Mouse (Mus musculus) heart, adult 11 months (tissue): Measurements from ENCODE around the gene Dnah8.
A peak's percentile ranks its signal among the peaks of the same experiment; 100 is the strongest.
"Not testable (repeated sequence)": the region's sequence is repeated elsewhere in the genome, so short reads cannot be mapped to it uniquely, and the experiment has no call there.

Experiments used
- DNase-seq: peaks from one replicate; pipeline ENCODE4 v3.0.0; 2022

Dnah8 gene

DNA sequence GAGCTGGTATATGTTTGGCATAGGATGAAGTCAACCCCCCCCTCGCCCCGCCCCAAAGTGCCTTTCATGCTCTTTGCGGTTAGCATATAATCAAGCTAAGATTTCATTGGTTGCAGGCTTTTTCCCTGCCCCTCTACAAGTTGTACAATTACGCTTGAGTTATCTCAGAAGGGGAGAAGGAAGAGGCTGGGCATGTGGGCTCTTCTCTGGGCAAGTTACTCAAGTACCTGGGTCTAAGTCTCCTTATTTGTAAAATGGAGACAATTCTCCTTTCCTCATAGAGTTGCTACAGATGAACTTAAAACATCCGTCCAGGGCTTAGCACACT lies 14.2 kb upstream of the Dnah8 start:
- no peak for DNase-seq

DNA sequence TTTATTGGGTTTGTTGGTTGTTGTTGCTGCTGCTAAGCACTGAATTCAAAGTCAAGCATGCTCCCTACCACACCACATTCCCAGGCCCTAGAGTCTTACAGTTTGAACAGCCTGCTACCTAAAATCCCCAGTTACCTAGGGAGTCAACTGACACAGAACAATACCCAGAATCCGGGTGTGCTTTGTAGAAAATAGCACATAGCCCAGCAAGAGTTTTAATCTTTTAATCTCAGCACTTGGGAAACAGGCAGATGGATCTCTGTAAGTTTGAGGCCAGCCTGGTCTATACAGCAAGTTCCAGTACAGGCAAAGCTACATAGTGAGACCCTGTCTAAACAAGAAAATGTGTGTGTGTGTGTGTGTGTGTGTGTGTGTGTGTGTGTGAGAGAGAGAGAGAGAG lies 13.4 kb upstream of the Dnah8 start:
- no peak for DNase-seq

DNA sequence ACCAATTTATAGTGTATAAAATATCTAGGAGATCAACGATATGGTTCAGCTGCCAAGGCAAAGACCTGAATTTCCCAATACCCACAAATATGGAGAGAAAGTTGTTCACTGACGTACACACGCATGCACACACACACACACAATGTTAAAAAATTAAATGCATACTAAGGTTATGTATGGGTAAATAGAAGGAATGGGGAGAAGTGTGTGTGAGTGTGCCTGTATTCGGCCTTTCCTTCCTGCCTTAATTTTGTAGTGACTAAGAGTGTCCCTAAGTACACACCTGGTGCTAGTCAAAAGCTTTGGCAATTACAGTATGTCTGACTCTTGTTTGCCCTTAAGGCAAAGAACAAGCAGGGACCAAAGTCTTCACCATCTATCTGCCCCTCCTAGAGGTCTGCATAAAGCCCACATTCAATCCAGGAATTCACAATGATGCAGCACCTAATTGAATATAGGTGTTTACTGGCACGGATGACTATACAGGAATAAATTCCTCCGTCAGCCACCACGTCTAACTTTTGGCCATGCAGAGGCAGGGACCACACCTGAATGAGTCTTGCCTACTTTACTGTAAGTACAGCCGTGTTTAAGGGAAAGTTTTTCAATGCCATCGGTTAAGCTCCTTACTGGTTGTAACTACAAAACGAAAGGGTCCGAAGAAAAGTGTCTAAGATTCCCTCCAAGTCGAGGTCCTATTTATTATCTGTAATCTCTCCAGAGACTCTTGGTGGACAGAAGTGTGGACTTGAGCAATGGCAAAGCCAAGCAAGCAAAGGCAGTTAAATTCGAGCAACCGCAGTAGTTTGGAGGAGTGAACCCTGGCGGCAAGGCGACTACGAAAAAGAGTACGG lies 12.7 kb upstream of the Dnah8 start:
- peak; percentile 83 for DNase-seq

DNA sequence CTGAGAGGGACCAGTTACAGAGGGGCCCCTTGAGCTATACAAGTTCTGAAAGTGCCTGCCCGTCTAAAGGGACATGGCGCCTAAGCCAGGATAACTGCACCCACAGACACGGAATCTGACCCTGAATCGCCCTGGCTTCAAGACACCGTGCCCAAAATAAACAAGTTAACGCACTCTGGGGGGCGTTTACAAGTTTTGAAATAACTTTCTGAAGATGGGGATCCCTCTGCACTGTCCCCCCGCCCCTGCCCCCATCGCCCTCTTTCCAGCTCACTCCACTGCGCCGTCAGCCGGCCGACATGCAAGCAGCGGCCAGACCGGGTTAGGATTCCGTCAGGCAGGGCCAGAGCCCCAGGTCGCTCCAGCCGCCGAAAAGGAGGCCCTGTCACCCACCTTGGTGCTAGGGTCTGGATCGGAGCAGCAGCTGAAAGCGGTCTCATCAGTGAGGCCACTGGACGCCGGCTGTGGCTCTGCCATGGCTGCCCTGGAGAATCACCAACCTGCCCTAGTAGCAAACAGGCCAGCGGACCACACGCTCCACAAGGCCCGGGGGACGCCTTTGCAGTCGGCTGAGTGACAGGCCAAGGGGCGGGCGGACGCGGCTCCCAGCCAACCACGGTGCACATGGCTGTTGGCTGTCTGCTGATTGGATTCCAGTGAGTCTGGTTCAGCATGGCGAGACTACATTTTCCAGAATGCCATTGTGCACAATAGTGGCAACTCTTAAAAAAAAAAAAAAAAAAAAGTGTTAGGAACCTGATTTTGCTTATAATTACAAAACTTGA lies 11.9 kb upstream of the Dnah8 start:
- DNase-seq, result peak; percentile 100

DNA sequence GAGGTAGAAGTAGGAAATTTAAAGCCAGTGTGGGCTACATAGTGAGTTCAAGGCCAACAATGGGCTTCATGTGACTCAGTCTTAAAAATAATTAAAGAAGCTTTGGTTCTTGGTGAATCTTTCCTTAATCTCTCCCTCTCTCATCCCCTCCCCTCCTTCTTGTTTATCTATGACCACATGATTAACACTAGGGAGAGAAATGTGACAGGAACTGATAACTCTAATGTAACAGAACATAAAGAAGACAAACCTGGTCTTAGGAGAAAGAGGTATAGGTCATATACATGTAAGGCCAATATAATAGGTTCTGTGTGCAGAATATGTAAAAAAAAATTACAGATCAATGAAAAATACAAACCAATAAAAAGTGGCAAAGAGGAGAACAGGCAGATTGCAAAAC lies 10.8 kb upstream of the Dnah8 start:
- DNase-seq, result no peak

DNA sequence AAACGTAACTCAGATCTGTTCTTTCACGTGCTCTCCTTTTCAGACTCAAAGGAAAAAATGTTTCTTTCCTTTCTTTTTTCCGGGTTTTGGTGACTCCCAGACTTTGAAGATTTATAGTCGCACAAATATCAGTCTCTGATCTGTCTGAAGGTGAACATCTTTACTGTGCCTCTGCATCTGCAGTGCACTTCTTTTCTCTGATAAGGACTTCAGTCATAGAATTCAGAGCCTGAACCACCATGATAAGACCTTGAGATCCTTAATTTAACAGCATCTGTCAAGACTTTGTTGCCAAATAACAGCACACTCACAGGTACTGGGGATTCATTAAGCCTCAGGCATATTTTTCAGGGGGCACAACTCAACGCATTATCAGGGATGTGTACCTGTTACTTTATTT lies 8.0 kb upstream of the Dnah8 start:
- peak; percentile 45 for DNase-seq

DNA sequence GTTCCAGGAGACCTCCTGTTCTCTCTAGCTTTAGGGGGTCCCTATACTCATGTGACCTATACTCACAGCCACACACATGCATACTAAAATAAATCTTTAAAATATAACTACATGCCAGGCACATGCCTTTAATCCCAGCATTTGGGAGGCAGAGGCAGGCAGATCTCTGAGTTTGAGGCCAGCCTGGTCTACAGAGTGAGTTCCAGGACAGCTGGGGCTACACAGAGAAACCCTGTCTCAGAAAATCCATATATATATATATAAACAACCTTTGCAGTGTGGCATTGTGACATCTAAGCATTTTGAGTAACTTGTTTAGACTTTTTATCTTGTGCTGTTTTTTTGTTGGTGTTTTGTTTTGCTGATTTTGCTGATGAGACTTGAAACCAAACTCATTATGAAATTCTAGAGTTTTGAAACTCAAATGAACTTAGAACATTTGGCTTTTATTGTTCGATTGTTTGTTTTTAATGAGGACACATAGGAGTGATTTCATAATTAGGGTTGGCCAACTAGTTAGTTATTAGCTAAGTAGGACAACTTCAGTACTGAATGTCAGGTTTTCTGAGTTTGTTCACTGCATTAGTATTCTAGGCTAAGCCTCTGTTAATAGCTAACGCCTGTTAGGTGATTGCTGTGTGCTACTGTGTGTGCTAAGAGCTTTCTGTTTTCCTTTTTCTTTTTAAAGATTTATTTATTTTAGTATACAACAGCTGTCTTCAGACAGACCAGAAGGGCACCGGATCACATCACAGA lies 5.8 kb upstream of the Dnah8 start:
- DNase-seq, result peak; percentile 55

DNA sequence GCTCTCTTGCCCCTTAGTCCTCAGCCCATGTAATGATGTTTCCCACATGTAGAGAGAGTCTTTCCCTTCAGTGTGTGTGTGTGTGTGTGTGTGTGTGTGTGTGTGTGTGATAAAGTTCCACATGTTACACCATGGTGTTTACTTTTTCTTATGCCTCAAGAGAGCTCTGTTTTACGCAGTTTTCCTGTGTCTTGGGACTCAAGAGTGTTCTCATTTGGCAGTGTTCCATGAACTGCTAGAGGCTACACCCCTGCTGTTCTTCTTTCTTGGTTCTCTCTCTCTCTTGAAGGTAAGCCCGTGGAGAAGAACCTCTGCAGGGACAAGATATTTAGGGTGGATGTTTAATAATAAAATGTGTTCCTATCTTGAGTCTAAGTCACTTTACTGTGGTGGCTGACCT lies 5.0 kb upstream of the Dnah8 start:
- peak; percentile 70 for DNase-seq

DNA sequence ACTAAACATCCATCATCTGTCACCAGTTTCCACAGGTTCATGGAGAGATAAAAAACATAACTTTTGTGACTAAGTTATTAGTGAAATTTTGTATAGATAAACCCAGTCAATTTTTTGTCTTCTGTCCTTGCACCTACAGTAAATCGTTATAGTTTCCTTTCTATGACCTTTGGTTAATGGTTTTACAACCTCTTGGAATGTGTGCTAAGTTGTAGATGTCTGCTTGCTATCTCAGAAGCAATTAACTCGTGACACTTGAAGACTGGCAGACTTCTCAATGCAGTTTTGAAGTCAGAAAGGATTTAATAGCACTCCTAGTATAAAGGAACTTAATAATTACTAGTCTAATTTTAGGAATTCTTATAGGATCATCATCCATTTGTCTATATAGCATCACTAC lies 3.6 kb upstream of the Dnah8 start:
- DNase-seq, result no peak

DNA sequence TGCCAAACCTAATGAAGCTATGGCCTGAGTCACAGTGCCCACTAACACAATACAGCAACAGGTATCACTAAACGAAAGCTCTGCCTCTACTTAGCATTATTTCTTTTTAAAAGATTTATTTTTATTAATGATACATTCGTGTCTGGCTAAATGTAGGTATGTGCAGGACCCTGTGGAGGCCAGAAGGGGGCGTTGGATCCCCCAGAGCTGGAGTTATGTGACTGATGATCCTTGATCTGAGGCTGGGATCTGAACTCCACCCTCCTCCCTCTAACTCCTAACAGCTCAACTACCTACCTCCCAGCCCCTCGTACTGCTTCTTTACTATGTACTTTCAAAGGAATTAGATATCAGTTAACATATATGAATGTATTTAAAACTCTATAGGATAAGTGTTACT lies 2.7 kb upstream of the Dnah8 start:
- peak; percentile 82 for DNase-seq

DNA sequence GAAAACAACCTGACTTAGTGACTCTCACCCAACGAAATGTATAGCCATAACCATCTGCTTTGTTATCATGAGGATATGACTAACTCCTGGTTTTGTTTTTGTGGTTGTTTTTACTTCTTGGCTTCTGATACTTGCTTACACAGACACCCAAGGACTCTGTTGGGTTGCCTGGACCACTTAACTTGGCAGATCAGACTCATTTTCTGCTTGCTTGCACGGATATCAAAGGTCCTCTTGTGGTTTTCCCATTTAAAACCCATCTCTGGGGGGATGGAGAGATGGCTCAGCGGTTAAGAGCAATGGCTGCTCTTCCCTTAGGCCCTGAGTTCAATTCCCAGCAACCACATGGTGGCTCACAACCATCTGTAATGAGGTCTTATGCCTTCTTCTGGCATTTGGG lies 954 bp upstream of the Dnah8 start:
- DNase-seq, result peak; percentile 57

DNA sequence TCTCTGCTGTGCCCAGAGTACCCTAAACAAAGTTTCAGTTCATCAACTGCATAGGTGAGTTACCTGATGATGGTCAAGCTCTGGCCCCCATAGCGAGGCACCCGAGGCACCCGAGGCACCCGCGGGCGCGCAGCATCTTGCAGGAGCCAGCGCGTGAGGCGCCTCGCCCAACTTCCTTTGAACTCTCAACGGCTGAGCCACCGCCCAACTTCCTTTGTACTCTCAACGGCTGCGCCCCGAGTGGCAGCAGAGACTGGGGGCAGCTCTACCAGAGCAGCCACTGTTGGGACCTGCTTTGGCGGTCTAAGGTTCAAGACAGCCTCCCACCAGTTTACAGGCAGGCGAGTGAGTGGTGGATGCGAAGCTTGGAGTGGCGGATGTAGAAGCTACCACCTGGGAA lies 2.6 kb downstream of the Dnah8 start, which contains the start of gene Glo1:
TSS of gene Glo1 (minus strand) at position 153 of the 400 bp plus-strand sequence.
- DNase-seq, result not testable (repeated sequence)

DNA sequence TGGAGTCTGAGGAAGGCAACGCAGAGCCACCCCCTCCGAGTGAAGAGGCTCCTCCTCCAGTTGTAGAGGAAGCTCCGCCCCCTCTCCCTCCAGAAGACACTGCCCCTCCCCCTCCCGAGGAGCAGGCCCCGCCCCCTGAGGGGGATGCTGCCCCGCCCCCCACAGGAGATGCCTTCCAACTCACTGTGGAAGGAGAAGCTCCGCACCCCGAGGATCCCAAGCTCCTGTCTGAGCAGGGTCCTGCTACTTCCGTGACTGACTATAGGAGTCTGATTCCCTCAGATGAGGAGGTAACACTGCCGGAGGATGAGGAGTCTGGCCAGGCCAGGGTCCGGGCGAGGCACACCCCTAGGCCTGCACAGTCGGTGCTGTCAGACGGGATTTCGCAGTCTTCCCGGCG lies 11.2 kb downstream of the Dnah8 start:
- DNase-seq, result peak; percentile 94

DNA sequence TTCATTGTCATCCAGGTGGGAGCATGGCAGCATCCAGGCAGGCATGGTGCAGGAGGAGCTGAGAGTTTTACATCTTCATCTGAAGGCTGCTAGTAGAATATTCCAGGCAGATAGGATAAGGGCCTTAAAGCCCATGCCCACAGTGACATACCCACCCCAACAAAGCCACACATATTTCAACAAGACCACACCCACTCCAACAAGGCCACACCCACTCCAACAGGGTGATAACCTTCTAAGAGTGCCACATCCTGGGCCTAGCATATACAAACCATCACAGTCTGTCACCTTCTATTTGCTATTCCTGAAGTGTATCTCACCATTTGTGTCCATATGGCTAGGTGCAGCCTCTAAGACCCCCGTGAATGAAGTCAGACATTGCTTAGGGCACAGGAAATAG lies 13.6 kb downstream of the Dnah8 start:
- no peak for DNase-seq

DNA sequence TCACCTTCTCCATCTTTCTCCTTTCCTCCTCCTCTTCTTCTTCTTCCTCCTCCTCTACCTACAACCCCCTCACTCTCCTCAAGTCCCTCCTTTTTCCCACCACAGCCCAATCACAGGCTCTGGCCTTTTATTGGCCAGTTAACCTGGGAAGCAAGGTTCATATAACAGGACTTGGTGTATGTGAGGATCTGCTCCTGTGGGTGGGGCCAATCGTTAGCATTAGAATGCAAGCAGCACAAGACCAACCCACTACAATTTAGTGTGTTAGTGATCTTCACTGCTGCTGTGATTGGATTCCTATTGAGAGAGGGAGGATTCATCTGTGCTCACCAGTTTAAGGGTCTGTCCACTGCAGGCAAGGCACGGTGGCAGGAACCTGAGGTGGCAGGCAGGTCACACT lies 14.8 kb downstream of the Dnah8 start:
- no peak for DNase-seq

DNA sequence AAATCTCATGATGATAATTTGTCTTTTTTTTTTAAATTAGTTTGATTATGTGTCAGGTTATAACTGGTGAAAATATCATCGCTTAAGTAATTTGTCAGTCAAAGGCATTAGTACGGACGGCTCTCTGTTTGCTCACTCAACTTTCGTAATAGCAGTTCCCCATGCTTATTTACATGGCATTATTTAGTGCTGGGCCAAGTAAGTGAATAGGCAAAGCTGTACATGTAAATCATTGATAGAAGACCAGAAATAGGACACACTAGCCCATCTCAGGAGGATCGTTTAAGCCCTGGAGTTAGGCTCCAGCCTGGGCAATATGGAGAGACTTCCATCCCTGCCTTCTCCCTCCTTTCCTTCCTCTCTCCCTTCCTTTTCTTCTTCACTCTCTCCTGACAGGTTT lies 16.7 kb downstream of the Dnah8 start:
- DNase-seq, result no peak

DNA sequence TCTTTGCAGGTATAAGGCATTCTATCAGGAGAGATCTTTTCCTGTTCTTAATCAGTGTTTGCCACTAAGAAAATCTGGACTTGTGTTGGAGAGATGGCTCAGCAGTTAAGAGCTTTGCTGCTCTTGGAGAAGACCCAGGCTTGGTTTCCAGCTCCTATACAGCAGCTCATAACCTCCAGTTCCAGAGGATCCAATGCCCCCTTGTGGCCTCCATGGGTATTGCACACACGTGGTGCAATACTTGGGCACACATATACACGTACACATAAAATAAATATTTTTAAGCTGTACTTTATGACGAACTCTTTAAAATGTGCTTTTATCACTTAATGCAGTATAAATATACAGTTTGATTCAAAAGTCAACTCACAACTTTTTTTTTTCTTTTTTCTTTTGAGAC lies 24.6 kb downstream of the Dnah8 start:
- no peak for DNase-seq

DNA sequence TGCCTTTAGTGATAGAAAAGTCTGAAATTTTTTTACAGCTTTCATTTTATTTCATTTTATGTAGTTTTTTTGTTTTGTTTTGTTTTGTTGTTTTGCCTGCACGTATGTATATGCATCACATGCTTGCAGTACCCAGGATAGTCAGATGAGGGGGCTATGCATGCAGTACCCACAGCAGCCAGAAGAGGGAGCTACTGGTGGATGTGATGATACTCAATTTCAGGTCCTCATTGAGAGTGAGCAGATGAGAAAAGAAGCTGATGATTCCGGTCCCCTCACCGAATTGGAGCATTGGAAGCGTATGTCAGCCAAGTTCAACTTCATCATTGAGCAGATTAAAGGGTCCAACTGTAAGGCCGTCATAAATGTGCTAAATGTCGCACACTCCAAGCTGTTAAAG lies 28.9 kb downstream of the Dnah8 start:
- DNase-seq, result no peak

DNA sequence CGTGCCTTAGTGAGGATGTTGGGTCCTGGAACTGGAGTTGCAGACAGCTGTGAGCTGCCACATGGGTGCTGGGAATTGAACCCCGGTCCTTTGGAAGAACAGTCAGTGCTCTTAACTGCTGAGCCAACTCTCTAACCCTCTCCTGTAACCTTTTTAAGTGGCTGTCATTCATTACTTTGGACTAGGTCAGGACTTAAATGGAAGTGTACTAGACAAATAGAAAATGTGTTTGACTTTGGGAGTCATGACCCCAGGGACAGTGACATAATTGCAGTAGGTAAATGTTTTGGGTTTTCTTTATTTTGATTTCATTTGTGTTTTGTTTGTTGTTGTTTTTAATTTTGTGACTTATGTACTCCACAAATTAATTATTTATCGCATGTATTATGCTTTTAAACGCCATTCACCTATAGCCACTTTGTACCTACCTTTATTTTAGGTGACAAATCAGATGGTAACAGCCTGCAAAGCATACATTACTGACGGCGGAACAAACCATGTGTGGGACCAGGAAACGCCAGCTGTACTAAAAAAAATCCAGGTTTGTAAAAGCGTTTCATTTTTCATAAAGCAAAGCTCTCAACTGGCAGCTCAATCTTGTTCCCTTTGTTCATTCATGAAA lies 33.5 kb downstream of the Dnah8 start:
- no peak for DNase-seq

DNA sequence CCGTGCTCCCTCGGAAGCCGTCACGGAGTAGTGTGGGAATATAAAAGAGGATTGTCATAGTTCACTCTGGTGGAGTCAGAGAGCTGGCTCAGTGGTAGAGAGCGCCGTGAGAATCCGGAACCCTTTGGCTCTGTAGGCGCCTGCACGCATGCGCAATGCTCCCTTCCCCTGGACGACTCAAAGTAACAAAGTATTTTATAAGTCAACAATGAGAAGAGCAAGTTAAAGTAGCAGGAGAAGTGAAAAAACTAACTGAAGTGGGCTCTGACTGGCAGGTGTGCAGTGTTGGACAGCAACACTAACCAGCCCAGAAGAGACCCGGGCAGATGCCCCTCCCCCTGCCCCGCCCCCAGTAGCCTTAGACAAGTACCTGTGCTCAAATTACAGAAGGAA lies 34.0 kb downstream of the Dnah8 start:
- peak; percentile 94 for DNase-seq

DNA sequence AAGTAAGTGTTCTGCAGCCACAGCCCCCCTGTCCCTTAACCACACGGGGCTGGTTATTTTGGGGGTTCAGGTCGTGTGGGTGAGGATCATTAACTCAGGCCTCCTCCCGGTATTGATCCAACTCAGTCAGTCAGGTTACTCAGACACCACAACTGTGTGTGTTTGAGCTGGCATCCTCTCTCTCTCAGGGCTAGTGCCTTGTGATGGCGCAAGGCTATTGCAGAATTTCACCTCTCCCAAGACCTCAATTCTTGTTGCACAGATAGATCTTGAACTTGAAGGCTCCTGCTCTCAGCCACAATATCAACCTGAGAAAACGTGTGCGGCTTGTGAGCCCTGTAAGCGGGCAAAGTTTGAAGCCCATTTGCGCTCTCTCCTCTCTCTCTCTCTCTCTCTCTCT lies 38.0 kb downstream of the Dnah8 start:
- DNase-seq, result no peak

DNA sequence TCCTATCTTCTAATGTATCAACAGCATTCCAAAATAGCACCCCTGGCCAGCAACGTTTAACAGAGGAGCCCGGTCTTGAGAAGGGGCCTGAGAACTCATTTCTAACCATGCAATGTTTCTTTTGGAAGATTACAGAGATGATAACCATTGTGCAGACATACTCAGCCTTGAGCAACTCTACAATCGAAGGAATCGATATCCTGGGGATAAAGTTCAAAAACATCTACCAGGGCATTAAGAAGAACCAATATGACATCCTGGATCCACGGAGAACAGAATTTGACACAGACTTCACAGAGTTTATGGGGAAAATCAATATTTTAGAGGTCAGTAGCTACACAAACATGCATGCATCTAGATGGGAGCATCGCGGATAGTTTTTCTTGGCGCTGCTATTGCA lies 39.0 kb downstream of the Dnah8 start:
- DNase-seq, result no peak

DNA sequence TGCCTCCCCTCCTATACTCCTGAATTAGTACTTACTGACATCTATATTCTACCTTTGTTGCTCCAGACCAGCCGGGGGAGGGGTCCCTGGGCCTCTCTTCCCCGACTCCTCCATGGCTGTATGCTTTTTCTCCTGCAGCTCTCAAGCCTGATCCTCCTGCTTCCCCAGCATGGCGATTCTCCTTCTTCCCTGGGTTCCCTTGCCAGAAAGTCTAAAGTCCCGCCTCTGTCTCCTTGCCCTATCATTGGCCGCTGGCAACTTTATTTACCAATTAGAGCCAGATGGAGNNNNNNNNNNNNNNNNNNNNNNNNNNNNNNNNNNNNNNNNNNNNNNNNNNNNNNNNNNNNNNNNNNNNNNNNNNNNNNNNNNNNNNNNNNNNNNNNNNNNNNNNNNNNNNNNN lies 40.7 kb downstream of the Dnah8 start:
- no peak for DNase-seq
